ENCODE assay signal across 10 mouse cellular contexts in genomic region chr13:60364778-60365672, GRCm38 (mm10).
DNase-seq lines count a peak whose midpoint lies in the region; ATAC-seq and TF ChIP-seq lines count a peak whose summit lies in the region.
"Had no signal": no experiment of that assay in that cellular context is flagged by ENCODE, and none has a peak within 500 bp of the region (broad histone marks: within the 10 kb centered on the region; RNA-seq: fewer than 3 reads in every experiment).

No protein-coding gene starts in this region.

- no peak for DNase-seq in lung, adult 2 months
- peak; percentile 93 for DNase-seq in kidney, postnatal 0 days (ENCODE audit: low spot score)
- DNase-seq in left cerebral cortex, postnatal 25 days (ENCODE audit: low spot score in 2 of 2), result no peak
- no peak for DNase-seq in ovary, postnatal 36 days (ENCODE audit: low spot score)
- DNase-seq: left cerebral cortex, postnatal 4 days had no signal

- H3K4me1 ChIP-seq in lung, embryonic 15.5 days, result peaks cover 11% of the 10 kb centered on the region; the same call in 1 of the 2 replicates
- H3K4me1 ChIP-seq in lung, adult 2 months (ENCODE audit: control insufficient read depth, insufficient read depth, low read length), result no peaks in the 10 kb centered on the region
- H3K4me1 ChIP-seq in embryonic fibroblast, embryonic 13.5 days (ENCODE audit: control insufficient read depth, insufficient read depth, low read length), result peaks cover 6% of the 10 kb centered on the region; the same call in 1 of the 2 replicates
- H3K4me1 ChIP-seq in kidney, postnatal 0 days (replicated peaks; ENCODE audit: insufficient read depth, low read length), result no peaks in the 10 kb centered on the region; the same call in 1 of the 2 replicates
- no peaks in the 10 kb centered on the region; the same call in 1 of the 2 replicates for H3K4me1 ChIP-seq in stomach, embryonic 16.5 days (ENCODE audit: control insufficient read depth, insufficient read depth, low read length)
- no peaks in the 10 kb centered on the region for H3K4me1 ChIP-seq in midbrain, embryonic 13.5 days (replicated peaks)
- H3K4me1 ChIP-seq: forebrain, embryonic 13.5 days had no signal

- 0 out of 2 replicates have a peak overlapping the region, but pooled peaks have one; percentile 1 for H3K27ac ChIP-seq in lung, embryonic 15.5 days
- H3K27ac ChIP-seq in embryonic fibroblast, embryonic 13.5 days (ENCODE audit: insufficient read depth, low read length), result peak overlapping the region; percentile 82
- H3K27ac ChIP-seq in kidney, postnatal 0 days, result no peak overlapping the region
- H3K27ac ChIP-seq in stomach, embryonic 16.5 days (ENCODE audit: low read length), result peak overlapping the region; percentile 46; the same call in 1 of the 2 replicates
- no peak overlapping the region for H3K27ac ChIP-seq in midbrain, embryonic 13.5 days
- H3K27ac ChIP-seq: forebrain, embryonic 13.5 days had no signal

- no peaks in the 10 kb centered on the region for H3K36me3 ChIP-seq in lung, embryonic 15.5 days
- H3K36me3 ChIP-seq in kidney, postnatal 0 days (ENCODE audit: insufficient read depth, low read length), result no peaks in the 10 kb centered on the region
- no peaks in the 10 kb centered on the region for H3K36me3 ChIP-seq in stomach, embryonic 16.5 days (ENCODE audit: control insufficient read depth, insufficient read depth, low read length)
- no peaks in the 10 kb centered on the region for H3K36me3 ChIP-seq in midbrain, embryonic 13.5 days

- intact Hi-C loops in left cerebral cortex, postnatal 25 days (cut with DNase I), result no loop called here

- ATAC-seq in lung, embryonic 15.5 days (ENCODE audit: borderline replicate concordance, extremely low read depth, low FRiP score, low TSS enrichment), result peak; percentile 84
- peak; percentile 59; the same call in 1 of the 2 replicates for ATAC-seq in kidney, postnatal 0 days (replicated peaks; ENCODE audit: low FRiP score, low read depth)
- peak; percentile 78; the same call in 1 of the 2 replicates for ATAC-seq in stomach, embryonic 16.5 days (ENCODE audit: insufficient read depth, low FRiP score)
- ATAC-seq in midbrain, embryonic 13.5 days, result no peak
- ATAC-seq: forebrain, embryonic 13.5 days had no signal

- H3K4me3 ChIP-seq in lung, embryonic 15.5 days, result no peak overlapping the region
- H3K4me3 ChIP-seq in lung, adult 2 months (replicated peaks; ENCODE audit: extremely low read depth, low read depth, low read length), result no peak overlapping the region
- no peak overlapping the region for H3K4me3 ChIP-seq in embryonic fibroblast, embryonic 13.5 days (ENCODE audit: insufficient read depth, low read length)
- H3K4me3 ChIP-seq in kidney, postnatal 0 days (replicated peaks; ENCODE audit: low read depth, low read length), result no peak overlapping the region
- H3K4me3 ChIP-seq in stomach, embryonic 16.5 days (replicated peaks; ENCODE audit: low read length), result no peak overlapping the region
- H3K4me3 ChIP-seq in midbrain, embryonic 13.5 days (replicated peaks), result no peak overlapping the region
- H3K4me3 ChIP-seq: forebrain, embryonic 13.5 days had no signal

- no peak for TF ChIP-seq POLR2A in lung, adult 2 months (IDR thresholded peaks at IDR 0.05; ENCODE audit: borderline replicate concordance, extremely low read depth, low read depth, low read length)
- TF ChIP-seq POLR2A in embryonic fibroblast, embryonic 13.5 days (IDR thresholded peaks at IDR 0.05; ENCODE audit: low read depth, low read length), result no peak

- no peak for TF ChIP-seq CTCF in lung, adult 2 months (IDR thresholded peaks at IDR 0.05; ENCODE audit: insufficient read depth, low read length)
- TF ChIP-seq CTCF in embryonic fibroblast, embryonic 13.5 days (IDR thresholded peaks at IDR 0.05; ENCODE audit: borderline replicate concordance, insufficient read depth, low read length), result no peak
- TF ChIP-seq CTCF in kidney, postnatal 0 days (IDR thresholded peaks at IDR 0.05; ENCODE audit: low read depth), result no peak

- H3K4me2 ChIP-seq in lung, embryonic 15.5 days, result peak overlapping the region; percentile 1; the same call in 1 of the 2 replicates
- 0 out of 2 replicates have a peak overlapping the region, but pooled peaks have one; percentile 7 for H3K4me2 ChIP-seq in kidney, postnatal 0 days (ENCODE audit: low read length)
- H3K4me2 ChIP-seq in stomach, embryonic 16.5 days (ENCODE audit: low read depth, low read length), result 0 out of 2 replicates have a peak overlapping the region, but pooled peaks have one; percentile 14
- H3K4me2 ChIP-seq in midbrain, embryonic 13.5 days (replicated peaks), result no peak overlapping the region
- H3K4me2 ChIP-seq: forebrain, embryonic 13.5 days had no signal

- no peak overlapping the region for H3K9ac ChIP-seq in lung, embryonic 15.5 days
- H3K9ac ChIP-seq in kidney, postnatal 0 days (ENCODE audit: low read depth, low read length), result no peak overlapping the region
- H3K9ac ChIP-seq in stomach, embryonic 16.5 days (ENCODE audit: low read length), result no peak overlapping the region
- H3K9ac ChIP-seq in midbrain, embryonic 13.5 days (replicated peaks), result no peak overlapping the region
- H3K9ac ChIP-seq: forebrain, embryonic 13.5 days had no signal

- no peaks in the 10 kb centered on the region for H3K27me3 ChIP-seq in lung, embryonic 15.5 days
- H3K27me3 ChIP-seq in kidney, postnatal 0 days (ENCODE audit: insufficient read depth, low read length), result no peaks in the 10 kb centered on the region
- H3K27me3 ChIP-seq in stomach, embryonic 16.5 days (ENCODE audit: control insufficient read depth, insufficient read depth, low read length), result no peaks in the 10 kb centered on the region
- no peaks in the 10 kb centered on the region for H3K27me3 ChIP-seq in midbrain, embryonic 13.5 days
- H3K27me3 ChIP-seq: forebrain, embryonic 13.5 days had no signal

- WGBS in lung, embryonic 15.5 days, result 30% methylated on average over 13 of the region's 13 CpGs
- WGBS in lung, adult 2 months, result 47% methylated on average over 13 of the region's 13 CpGs
- 31% methylated on average over 13 of the region's 13 CpGs for WGBS in kidney, postnatal 0 days
- 39% methylated on average over 13 of the region's 13 CpGs for WGBS in stomach, embryonic 16.5 days
- WGBS in midbrain, embryonic 13.5 days, result 74% methylated on average over 13 of the region's 13 CpGs

- H3K9me3 ChIP-seq in lung, embryonic 15.5 days, result no peaks in the 10 kb centered on the region
- H3K9me3 ChIP-seq in kidney, postnatal 0 days (replicated peaks; ENCODE audit: low read length), result no peaks in the 10 kb centered on the region
- H3K9me3 ChIP-seq in stomach, embryonic 16.5 days (replicated peaks; ENCODE audit: control insufficient read depth, low read length), result no peaks in the 10 kb centered on the region
- no peaks in the 10 kb centered on the region for H3K9me3 ChIP-seq in midbrain, embryonic 13.5 days
- H3K9me3 ChIP-seq: forebrain, embryonic 13.5 days had no signal

Comparison
In these comparisons a context has a peak if more than half of its experiments do, and no peak if none do; other contexts are left out.
1. H3K27ac ChIP-seq: peak in lung, embryonic 15.5 days (single experiment), embryonic fibroblast, embryonic 13.5 days (single experiment) and stomach, embryonic 16.5 days (single experiment); none in kidney, postnatal 0 days (single experiment) and midbrain, embryonic 13.5 days (single experiment).